Mouse (Mus musculus): ENCODE results near the gene Tox3. TPM values are rescaled to one million over a fixed set of nuclear protein-coding genes. Genes with fewer than 3 reads are reported as not detected.

Tox3 gene
- 4.6 and 5.7 TPM in 2 replicates for polyA plus RNA-seq (2011; ENCODE audit: insufficient read depth, insufficient read length, low read depth, missing spikeins)

GRCm38 (mm10) chr8:90348178-90348925, at the start of gene Tox3:
Tox3 (minus strand) TSS chr8:90348343.
- peaks cover 18% of the 10 kb centered on the region for H3K27me3 ChIP-seq (ENCODE audit: control insufficient read depth, insufficient read depth, low read length, poor library complexity, severe bottlenecking)
- H3K9me3 ChIP-seq (replicated peaks; ENCODE audit: control insufficient read depth, insufficient read depth, low read length, poor library complexity, severe bottlenecking), result no peaks in the 10 kb centered on the region
- no peak for TF ChIP-seq CTCF (IDR thresholded peaks at IDR 0.05; ENCODE audit: low read depth, low read length)
- TF ChIP-seq POLR2A (IDR thresholded peaks at IDR 0.05; ENCODE audit: insufficient read depth, low read length), result no peak
- no peak for TF ChIP-seq EP300 (IDR thresholded peaks at IDR 0.05; ENCODE audit: insufficient read depth, low read depth, low read length)
- H3K4me1 ChIP-seq (ENCODE audit: control insufficient read depth, insufficient read depth, low read length), result no peaks in the 10 kb centered on the region
- H3K9ac ChIP-seq (ENCODE audit: low read depth, poor library complexity, severe bottlenecking), result peak within 1 kb of the TSS; percentile 96
- no peaks in the 10 kb centered on the region for H3K36me3 ChIP-seq (ENCODE audit: control insufficient read depth, insufficient read depth, low read length, poor library complexity, severe bottlenecking)
- H3K4me3 ChIP-seq (ENCODE audit: low read depth, low read length), result peak within 1 kb of the TSS; percentile 84
- H3K27ac ChIP-seq (ENCODE audit: insufficient read depth, low read length), result peak within 1 kb of the TSS; percentile 54

- Histone ChIP-seq H3K4me3 (ENCODE audit: low read depth, low read length) (no peak overlapping the region), H3K27me3 (ENCODE audit: control insufficient read depth, insufficient read depth, low read length, poor library complexity, severe bottlenecking) (no peaks in the 10 kb centered on the region; the same call in 1 of the 2 replicates), H3K9ac (ENCODE audit: low read depth, poor library complexity, severe bottlenecking) (no peak overlapping the region), H3K36me3 (ENCODE audit: control insufficient read depth, insufficient read depth, low read length, poor library complexity, severe bottlenecking) (no peaks in the 10 kb centered on the region), H3K27ac (ENCODE audit: insufficient read depth, low read length) (no peak overlapping the region), H3K9me3 (replicated peaks; ENCODE audit: control insufficient read depth, insufficient read depth, low read length, poor library complexity, severe bottlenecking) (peaks cover 3% of the 10 kb centered on the region), H3K4me1 (ENCODE audit: control insufficient read depth, insufficient read depth, low read length) (no peaks in the 10 kb centered on the region)
- TF ChIP-seq POLR2A (IDR thresholded peaks at IDR 0.05; ENCODE audit: insufficient read depth, low read length) (no peak), CTCF (IDR thresholded peaks at IDR 0.05; ENCODE audit: low read depth, low read length) (no peak)
Measured at GRCm38 (mm10) chr8:90392643-90393042, 44.5 kb upstream of the Tox3 start.

GRCm38 (mm10) chr8:90391483-90392074, 43.4 kb upstream of the Tox3 start:
- TF ChIP-seq CTCF (IDR thresholded peaks at IDR 0.05; ENCODE audit: low read depth, low read length), result no peak
- no peak for TF ChIP-seq POLR2A (IDR thresholded peaks at IDR 0.05; ENCODE audit: insufficient read depth, low read length)
- TF ChIP-seq EP300 (IDR thresholded peaks at IDR 0.05; ENCODE audit: insufficient read depth, low read depth, low read length), result no peak
- no peak overlapping the region for H3K9ac ChIP-seq (ENCODE audit: low read depth, poor library complexity, severe bottlenecking)
- H3K27me3 ChIP-seq (ENCODE audit: control insufficient read depth, insufficient read depth, low read length, poor library complexity, severe bottlenecking), result no peaks in the 10 kb centered on the region; the same call in 1 of the 2 replicates
- no peaks in the 10 kb centered on the region for H3K36me3 ChIP-seq (ENCODE audit: control insufficient read depth, insufficient read depth, low read length, poor library complexity, severe bottlenecking)
- H3K4me1 ChIP-seq (ENCODE audit: control insufficient read depth, insufficient read depth, low read length), result no peaks in the 10 kb centered on the region
- H3K27ac ChIP-seq (ENCODE audit: insufficient read depth, low read length), result no peak overlapping the region
- H3K9me3 ChIP-seq (replicated peaks; ENCODE audit: control insufficient read depth, insufficient read depth, low read length, poor library complexity, severe bottlenecking), result peaks cover 3% of the 10 kb centered on the region
- no peak overlapping the region for H3K4me3 ChIP-seq (ENCODE audit: low read depth, low read length)

DNA sequence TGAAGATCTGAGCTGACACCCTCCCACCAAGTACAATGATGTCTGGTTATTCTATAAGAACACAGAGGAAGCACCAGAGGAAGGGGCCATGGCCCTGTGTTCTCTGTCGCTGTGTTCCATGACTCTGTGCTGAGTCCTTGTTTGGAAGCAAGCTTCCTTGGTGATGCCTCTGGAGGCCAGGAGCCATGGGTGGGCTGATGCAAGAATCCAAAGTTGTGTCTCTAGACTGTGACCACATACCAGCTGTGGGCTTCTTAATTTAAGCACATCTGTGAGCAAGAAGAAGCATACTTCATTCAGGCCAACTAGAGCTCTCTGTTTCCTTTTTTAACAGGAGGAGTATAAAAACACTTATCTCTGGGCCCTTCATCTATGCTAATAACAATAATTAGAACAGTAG, 42.7 kb upstream of the Tox3 start:
- TF ChIP-seq POLR2A (IDR thresholded peaks at IDR 0.05; ENCODE audit: insufficient read depth, low read length) (no peak), EP300 (IDR thresholded peaks at IDR 0.05; ENCODE audit: insufficient read depth, low read depth, low read length) (no peak), CTCF (IDR thresholded peaks at IDR 0.05; ENCODE audit: low read depth, low read length) (no peak)
- H3K27ac ChIP-seq (ENCODE audit: insufficient read depth, low read length), result no peak overlapping the region
- no peaks in the 10 kb centered on the region for H3K36me3 ChIP-seq (ENCODE audit: control insufficient read depth, insufficient read depth, low read length, poor library complexity, severe bottlenecking)
- peaks cover 3% of the 10 kb centered on the region for H3K9me3 ChIP-seq (replicated peaks; ENCODE audit: control insufficient read depth, insufficient read depth, low read length, poor library complexity, severe bottlenecking)
- H3K9ac ChIP-seq (ENCODE audit: low read depth, poor library complexity, severe bottlenecking), result no peak overlapping the region
- no peak overlapping the region for H3K4me3 ChIP-seq (ENCODE audit: low read depth, low read length)
- no peaks in the 10 kb centered on the region; the same call in 1 of the 2 replicates for H3K27me3 ChIP-seq (ENCODE audit: control insufficient read depth, insufficient read depth, low read length, poor library complexity, severe bottlenecking)
- no peaks in the 10 kb centered on the region for H3K4me1 ChIP-seq (ENCODE audit: control insufficient read depth, insufficient read depth, low read length)

- H3K36me3 ChIP-seq (ENCODE audit: control insufficient read depth, insufficient read depth, low read length, poor library complexity, severe bottlenecking), result no peaks in the 10 kb centered on the region
- no peak for TF ChIP-seq EP300 (IDR thresholded peaks at IDR 0.05; ENCODE audit: insufficient read depth, low read depth, low read length)
- no peak overlapping the region for H3K9ac ChIP-seq (ENCODE audit: low read depth, poor library complexity, severe bottlenecking)
- H3K27ac ChIP-seq (ENCODE audit: insufficient read depth, low read length), result no peak overlapping the region
- H3K4me3 ChIP-seq (ENCODE audit: low read depth, low read length), result no peak overlapping the region
- no peaks in the 10 kb centered on the region for H3K4me1 ChIP-seq (ENCODE audit: control insufficient read depth, insufficient read depth, low read length)
- no peaks in the 10 kb centered on the region for H3K27me3 ChIP-seq (ENCODE audit: control insufficient read depth, insufficient read depth, low read length, poor library complexity, severe bottlenecking)
- peaks cover 9% of the 10 kb centered on the region; the same call in 1 of the 2 replicates for H3K9me3 ChIP-seq (replicated peaks; ENCODE audit: control insufficient read depth, insufficient read depth, low read length, poor library complexity, severe bottlenecking)
Measured at GRCm38 (mm10) chr8:90379064-90379463, 30.9 kb upstream of the Tox3 start.

DNA sequence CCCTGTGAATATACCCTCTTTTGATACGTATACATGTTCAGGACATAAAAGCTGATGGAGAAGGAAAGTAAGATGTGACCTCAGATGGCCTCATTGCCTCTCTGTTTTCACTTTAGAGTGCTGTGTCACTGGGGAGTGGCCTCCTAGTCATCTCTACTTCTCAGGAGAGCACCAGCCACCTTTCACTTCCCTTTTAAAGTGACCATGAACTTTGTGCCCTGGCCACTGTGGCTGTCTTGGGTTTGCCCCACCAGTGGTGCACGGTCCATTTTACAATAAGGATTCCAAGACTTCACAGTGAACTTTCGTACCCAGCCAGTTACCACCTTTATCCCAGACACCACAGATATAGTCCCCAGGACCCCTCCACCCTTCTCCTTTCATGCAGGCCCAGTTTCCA, 29.9 kb upstream of the Tox3 start:
- H3K27me3 ChIP-seq (ENCODE audit: control insufficient read depth, insufficient read depth, low read length, poor library complexity, severe bottlenecking), result no peaks in the 10 kb centered on the region
- no peak overlapping the region for H3K27ac ChIP-seq (ENCODE audit: insufficient read depth, low read length)
- peaks cover 9% of the 10 kb centered on the region; the same call in 1 of the 2 replicates for H3K9me3 ChIP-seq (replicated peaks; ENCODE audit: control insufficient read depth, insufficient read depth, low read length, poor library complexity, severe bottlenecking)
- no peak for TF ChIP-seq POLR2A (IDR thresholded peaks at IDR 0.05; ENCODE audit: insufficient read depth, low read length)
- no peak for TF ChIP-seq CTCF (IDR thresholded peaks at IDR 0.05; ENCODE audit: low read depth, low read length)
- no peak for TF ChIP-seq EP300 (IDR thresholded peaks at IDR 0.05; ENCODE audit: insufficient read depth, low read depth, low read length)
- no peaks in the 10 kb centered on the region for H3K36me3 ChIP-seq (ENCODE audit: control insufficient read depth, insufficient read depth, low read length, poor library complexity, severe bottlenecking)
- no peak overlapping the region for H3K4me3 ChIP-seq (ENCODE audit: low read depth, low read length)
- H3K4me1 ChIP-seq (ENCODE audit: control insufficient read depth, insufficient read depth, low read length), result no peaks in the 10 kb centered on the region
- H3K9ac ChIP-seq (ENCODE audit: low read depth, poor library complexity, severe bottlenecking), result no peak overlapping the region

Data from ES-Bruce4 (cell line).